Mouse (Mus musculus) small intestine, adult 2 months (tissue): ENCODE results near the gene Enthd1. TPM values are rescaled to one million over a fixed set of nuclear protein-coding genes. Genes with fewer than 3 reads are reported as not detected.
"Not testable (repeated sequence)": the region's sequence is repeated elsewhere in the genome, so short reads cannot be mapped to it uniquely, and the experiment has no call there.

Experiments used
- H3K27ac ChIP-seq: fragments of 200-500 bp; 2 replicates; pipeline ENCODE4 v1.5.1; 2012; ENCODE audit warnings: low read depth, low read length, control low read depth, inconsistent platforms; ENCODE audit not compliant: insufficient read depth
- H3K27me3 ChIP-seq: fragments of 200-500 bp; 2 replicates; pipeline ENCODE4 v1.6.1; 2012; ENCODE audit warnings: mild to moderate bottlenecking, moderate library complexity, low read length, inconsistent platforms; ENCODE audit not compliant: control insufficient read depth, insufficient read depth
- H3K36me3 ChIP-seq: fragments of 200-500 bp; 2 replicates; pipeline ENCODE4 v1.6.1; 2012; ENCODE audit warnings: mild to moderate bottlenecking, low read length, control low read depth, inconsistent platforms; ENCODE audit not compliant: control insufficient read depth, insufficient read depth
- H3K4me1 ChIP-seq: fragments of 200-500 bp; 2 replicates; pipeline ENCODE4 v1.6.1; 2012; ENCODE audit warnings: low read length, inconsistent platforms, mixed read lengths; ENCODE audit not compliant: control insufficient read depth, insufficient read depth, insufficient read length
- H3K4me3 ChIP-seq: fragments of 200-500 bp; 2 replicates; pipeline ENCODE4 v1.5.1; 2012; ENCODE audit warnings: low read depth, mild to moderate bottlenecking, control low read depth, inconsistent platforms, low read length, moderate library complexity
- CTCF ChIP-seq: fragments of 200-500 bp; IDR thresholded peaks from 2 replicates; pipeline ENCODE4 v1.5.1; 2012; ENCODE audit warnings: low read depth, mild to moderate bottlenecking, control low read depth, inconsistent platforms, low read length, moderate library complexity, mixed read lengths; ENCODE audit not compliant: insufficient replicate concordance, insufficient read length; ENCODE audit errors: extremely low read depth
- POLR2A ChIP-seq: fragments of 200-500 bp; IDR thresholded peaks from 2 replicates; pipeline ENCODE4 v1.6.1; 2012; ENCODE audit warnings: low read depth, mild to moderate bottlenecking, control low read depth, inconsistent platforms, low read length, moderate library complexity
- WGBS: fragments of 180-500 bp; shearing (Covaris S2); methylation state at CpG from one replicate; pipeline ENCODE4 v1.1.7; 2018; 5-methylcytosine and 5-hydroxymethylcytosine counted together
- polyA plus RNA-seq: library from polyadenylated mRNA; depleted of rRNA; stranded (reverse); fragments of >200 nt; gene quantifications from 2 replicates; pipeline ENCODE4 v1.2.3, GENCODE M21; 2012

Enthd1 gene
- polyA plus RNA-seq, 1 experiment = not detected

DNA sequence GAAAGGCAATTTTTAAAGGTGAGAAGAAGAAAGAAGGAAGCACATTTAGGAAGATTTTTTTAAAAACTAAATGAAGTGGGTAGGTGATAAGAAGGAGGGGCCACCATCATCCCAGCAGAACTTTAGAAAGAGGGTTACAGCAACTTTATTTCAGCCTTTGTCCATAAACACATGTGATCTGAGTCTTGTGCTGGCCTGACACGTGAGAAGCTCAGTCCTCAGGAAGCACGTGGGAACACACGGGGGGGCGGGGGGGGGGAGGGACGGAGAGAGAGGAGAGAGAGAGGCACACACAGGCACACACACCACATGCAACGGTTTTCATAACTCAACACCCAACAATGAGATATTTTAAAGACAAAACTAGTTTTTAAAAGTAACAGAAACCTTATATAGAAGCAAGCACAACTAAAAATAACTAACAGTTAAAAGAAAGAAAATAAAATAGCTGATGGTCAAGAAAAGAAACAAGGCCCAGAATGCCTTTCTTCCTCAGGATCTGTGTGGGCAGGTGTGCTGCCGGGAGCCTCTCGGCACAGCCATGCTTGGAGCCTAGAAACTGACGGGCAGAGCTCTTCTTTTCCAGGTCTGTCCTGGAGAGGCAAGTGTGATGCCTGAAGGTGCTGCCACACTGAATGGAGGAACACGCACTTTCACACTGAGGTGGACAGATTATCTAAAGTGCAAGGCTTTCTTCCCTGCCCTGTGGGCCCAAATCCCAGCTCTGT, 43.1 kb downstream of the Enthd1 start:
- Histone ChIP-seq H3K4me1 (no peaks in the 10 kb centered on the region), H3K4me3 (no peak overlapping the region), H3K27ac (no peak overlapping the region), H3K36me3 (no peaks in the 10 kb centered on the region), H3K27me3 (no peaks in the 10 kb centered on the region)
- 35% methylated on average over 10 of the region's 10 CpGs for WGBS
- TF ChIP-seq POLR2A (no peak), CTCF (no peak)

DNA sequence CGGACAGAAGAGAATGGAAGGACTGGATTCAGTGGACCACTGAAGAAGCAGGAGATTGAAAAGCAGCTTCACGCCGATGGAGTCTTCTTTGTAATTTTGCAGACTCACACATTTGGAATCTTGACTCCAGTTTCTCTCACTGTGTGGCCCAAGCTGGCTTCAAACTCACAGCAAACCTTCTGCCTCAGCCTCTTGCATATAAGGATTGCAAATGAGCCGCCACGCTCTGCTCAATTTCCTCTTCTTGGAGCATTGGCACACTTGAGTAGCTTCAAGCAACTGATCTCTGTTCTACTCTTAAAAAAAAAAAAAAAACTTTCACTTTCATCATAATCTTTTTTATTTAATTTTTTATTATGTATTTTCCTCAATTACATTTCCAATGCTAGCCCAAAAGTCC, 45.0 kb downstream of the Enthd1 start:
- no peaks in the 10 kb centered on the region for H3K4me1 ChIP-seq
- H3K27ac ChIP-seq = no peak overlapping the region
- H3K36me3 ChIP-seq = no peaks in the 10 kb centered on the region
- 92% methylated on average over 5 of the region's 5 CpGs for WGBS
- TF ChIP-seq POLR2A (no peak), CTCF (no peak)
- no peak overlapping the region for H3K4me3 ChIP-seq
- H3K27me3 ChIP-seq = no peaks in the 10 kb centered on the region

DNA sequence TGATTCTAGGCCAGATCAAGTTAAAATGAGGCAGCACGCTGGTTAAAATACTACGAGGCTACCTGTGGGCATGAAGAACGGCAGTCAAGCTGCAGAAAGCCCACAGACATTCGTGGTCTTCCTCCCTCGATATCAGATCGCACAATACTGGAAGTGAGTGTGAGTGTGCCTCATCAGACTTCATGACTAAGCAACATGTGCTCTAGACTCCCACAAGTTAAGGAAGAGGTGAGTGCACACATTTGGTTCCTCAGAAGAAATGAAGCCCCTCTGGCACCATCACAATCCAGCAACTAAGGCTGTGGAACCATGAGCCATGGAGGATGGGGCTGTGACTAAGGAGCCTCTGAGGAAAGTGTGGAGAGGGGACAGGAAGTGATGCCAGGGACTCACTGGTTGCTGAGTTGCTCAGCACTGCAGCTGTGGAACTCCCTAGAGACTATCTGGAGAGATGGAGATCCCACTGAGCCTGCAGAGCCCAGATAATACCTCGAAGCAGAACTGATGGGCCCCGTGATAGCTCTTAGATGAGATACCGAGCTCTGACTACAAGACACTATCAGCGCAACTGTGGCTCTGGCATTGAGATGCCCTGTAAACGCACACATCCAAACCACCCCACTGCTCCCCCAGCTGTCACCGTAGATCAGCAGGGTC, 46.3 kb downstream of the Enthd1 start:
- 79% methylated on average over 12 of the region's 12 CpGs for WGBS
- H3K4me1 ChIP-seq = no peaks in the 10 kb centered on the region
- H3K36me3 ChIP-seq = no peaks in the 10 kb centered on the region
- no peak overlapping the region for H3K4me3 ChIP-seq
- no peak overlapping the region for H3K27ac ChIP-seq
- H3K27me3 ChIP-seq = no peaks in the 10 kb centered on the region
- TF ChIP-seq POLR2A (no peak), CTCF (no peak)

DNA sequence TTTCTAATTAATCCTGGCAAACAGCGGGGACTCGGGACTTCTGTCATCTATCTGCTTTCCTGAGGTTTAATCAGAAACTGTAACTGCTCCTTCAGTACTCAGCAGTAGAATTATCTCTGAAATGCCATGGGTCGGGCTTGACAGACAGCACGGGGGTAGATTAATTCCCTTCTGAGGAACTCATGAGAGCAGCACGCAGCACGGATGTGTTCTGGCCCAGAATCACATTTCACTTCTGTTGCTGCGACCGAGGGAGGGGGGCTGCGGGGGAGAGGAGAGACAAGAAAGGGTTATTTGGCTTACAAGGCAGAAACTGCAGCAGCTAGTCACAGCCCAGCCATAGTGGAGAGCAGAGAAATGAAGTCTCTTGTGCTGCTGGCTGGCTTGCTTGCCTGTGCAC, 47.0 kb downstream of the Enthd1 start:
- Histone ChIP-seq H3K4me1 (no peaks in the 10 kb centered on the region), H3K4me3 (no peak overlapping the region)
- WGBS = 46% methylated on average over 9 of the region's 9 CpGs

DNA sequence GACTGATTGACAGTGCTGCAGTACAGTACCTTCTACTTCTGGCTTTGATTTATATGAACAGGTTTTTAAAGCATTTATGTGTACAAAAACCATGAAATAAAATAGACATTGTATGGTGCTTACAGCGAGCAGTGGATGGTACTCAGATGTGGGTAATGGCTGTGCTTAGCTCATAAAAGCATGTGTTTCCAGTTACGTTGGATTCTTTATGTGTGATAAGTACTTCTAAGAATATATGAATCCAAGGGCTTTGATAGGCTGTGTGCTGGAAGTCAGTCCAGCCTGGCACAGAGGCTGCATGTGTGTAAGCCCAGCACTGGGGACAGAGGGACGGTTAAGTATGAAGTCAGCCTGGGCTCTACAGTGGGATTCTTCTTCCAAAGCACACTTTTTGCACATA, 48.4 kb downstream of the Enthd1 start:
- no peak overlapping the region for H3K27ac ChIP-seq
- H3K4me1 ChIP-seq = no peaks in the 10 kb centered on the region
- no peak overlapping the region for H3K4me3 ChIP-seq
- H3K36me3 ChIP-seq = no peaks in the 10 kb centered on the region
- WGBS = 81% methylated on average over 3 of the region's 3 CpGs
- no peaks in the 10 kb centered on the region for H3K27me3 ChIP-seq
- no peak for TF ChIP-seq POLR2A
- no peak for TF ChIP-seq CTCF

More for the DNA sequence above, 47.0 kb downstream of the Enthd1 start:
- no peaks in the 10 kb centered on the region for H3K27me3 ChIP-seq
- H3K27ac ChIP-seq = no peak overlapping the region
- no peaks in the 10 kb centered on the region for H3K36me3 ChIP-seq
- no peak for TF ChIP-seq POLR2A
- no peak for TF ChIP-seq CTCF

DNA sequence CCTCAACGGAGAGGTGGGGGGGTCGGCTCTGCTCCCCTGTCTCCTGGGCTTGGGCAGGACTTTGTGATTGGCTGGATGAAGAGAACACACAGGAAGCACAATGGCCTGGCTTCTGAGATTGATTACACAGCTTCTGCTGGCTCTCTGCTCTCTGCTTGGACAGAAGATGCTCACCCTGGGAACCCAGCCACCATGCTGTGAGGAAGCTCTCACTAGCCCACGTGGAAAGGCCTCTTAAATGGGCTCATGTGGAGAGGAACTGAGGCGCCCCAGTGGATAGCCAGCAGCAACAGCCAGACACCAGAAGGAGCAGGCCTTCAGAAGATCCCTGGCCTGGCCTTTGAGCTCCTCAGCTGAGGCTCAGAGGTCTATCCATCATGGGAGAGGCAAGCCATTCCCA, 59.9 kb downstream of the Enthd1 start:
- Histone ChIP-seq H3K36me3 (no peaks in the 10 kb centered on the region), H3K27ac (no peak overlapping the region), H3K27me3 (no peaks in the 10 kb centered on the region), H3K4me3 (no peak overlapping the region), H3K4me1 (no peaks in the 10 kb centered on the region)
- WGBS = 35% methylated on average over 4 of the region's 4 CpGs
- TF ChIP-seq POLR2A = no peak
- TF ChIP-seq CTCF = no peak

DNA sequence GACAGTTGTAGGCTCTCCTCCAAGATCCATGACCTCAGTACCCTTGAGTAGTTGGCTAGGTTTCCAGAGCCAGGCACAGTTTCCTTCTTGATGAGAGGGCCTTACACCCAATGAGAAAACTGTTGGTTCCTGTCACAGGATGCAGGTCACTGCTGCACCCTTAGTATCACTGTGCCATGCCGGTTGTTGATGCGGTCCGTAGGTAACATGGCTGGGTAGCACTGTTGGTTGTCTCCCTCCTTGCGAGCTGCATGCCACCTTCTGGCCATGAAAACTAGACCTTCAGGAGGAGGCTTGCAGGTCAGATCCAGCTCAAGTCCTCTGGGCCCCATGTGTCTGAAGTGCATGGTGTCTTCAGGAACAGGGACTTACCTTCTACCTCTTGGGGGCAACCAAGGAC, 61.8 kb downstream of the Enthd1 start:
- not testable (repeated sequence) for H3K27ac ChIP-seq, H3K4me1 ChIP-seq, H3K36me3 ChIP-seq, H3K27me3 ChIP-seq, H3K4me3 ChIP-seq
- 89% methylated on average over 4 of the region's 4 CpGs for WGBS
